In genomic region chr5:65770065-65770464, GRCm38 (mm10) we compare ENCODE assay signal across 23 mouse cellular contexts. TPM values are rescaled to one million over a fixed set of nuclear protein-coding genes. Genes with fewer than 3 reads are reported as not detected.
DNase-seq lines count a peak whose midpoint lies in the region; ATAC-seq lines count a peak whose summit lies in the region.
"Had no signal": no experiment of that assay in that cellular context is flagged by ENCODE, and none has a peak within 500 bp of the region (broad histone marks: within the 10 kb centered on the region; RNA-seq: fewer than 3 reads in every experiment).

No protein-coding gene starts in this region.

- no peak overlapping the region; the same call in 1 of the 2 replicates for H3K4me2 ChIP-seq in lung, embryonic 16.5 days (ENCODE audit: low read depth, low read length)
- H3K4me2 ChIP-seq in midbrain, embryonic 11.5 days, result no peak overlapping the region
- no peak overlapping the region for H3K4me2 ChIP-seq in midbrain, embryonic 15.5 days
- H3K4me2 ChIP-seq: embryonic facial prominence, embryonic 13.5 days; embryonic facial prominence, embryonic 15.5 days; forebrain, embryonic 12.5 days had no signal

- no peaks in the 10 kb centered on the region for H3K9me3 ChIP-seq in heart, embryonic 10.5 days
- H3K9me3 ChIP-seq in lung, embryonic 16.5 days (ENCODE audit: control insufficient read depth, low read length), result no peaks in the 10 kb centered on the region
- no peaks in the 10 kb centered on the region for H3K9me3 ChIP-seq in midbrain, embryonic 11.5 days (ENCODE audit: control insufficient read depth, low read length)
- no peaks in the 10 kb centered on the region for H3K9me3 ChIP-seq in midbrain, embryonic 15.5 days
- H3K9me3 ChIP-seq: embryonic facial prominence, embryonic 13.5 days; embryonic facial prominence, embryonic 15.5 days; forebrain, embryonic 10.5 days; forebrain, embryonic 12.5 days had no signal

- peaks cover 7% of the 10 kb centered on the region; the same call in 1 of the 2 replicates for H3K4me1 ChIP-seq in heart, embryonic 10.5 days
- no peaks in the 10 kb centered on the region for H3K4me1 ChIP-seq in lung, embryonic 16.5 days (replicated peaks; ENCODE audit: control insufficient read depth, insufficient read depth, low read length)
- peaks cover 5% of the 10 kb centered on the region for H3K4me1 ChIP-seq in midbrain, embryonic 11.5 days (ENCODE audit: control insufficient read depth, insufficient read depth, low read length)
- H3K4me1 ChIP-seq in midbrain, embryonic 15.5 days, result peaks cover 8% of the 10 kb centered on the region

- H3K9ac ChIP-seq in lung, embryonic 16.5 days (ENCODE audit: low read length), result 0 out of 2 replicates have a peak overlapping the region, but pooled peaks have one; percentile 25
- H3K9ac ChIP-seq in midbrain, embryonic 11.5 days (ENCODE audit: low read length), result no peak overlapping the region
- H3K9ac ChIP-seq in midbrain, embryonic 15.5 days, result no peak overlapping the region
- H3K9ac ChIP-seq: embryonic facial prominence, embryonic 13.5 days; embryonic facial prominence, embryonic 15.5 days; forebrain, embryonic 12.5 days had no signal

- H3K4me3 ChIP-seq in heart, embryonic 10.5 days, result no peak overlapping the region
- no peak overlapping the region for H3K4me3 ChIP-seq in lung, embryonic 16.5 days (ENCODE audit: low read length)
- no peak overlapping the region for H3K4me3 ChIP-seq in midbrain, embryonic 11.5 days (ENCODE audit: low read depth, low read length)
- H3K4me3 ChIP-seq in midbrain, embryonic 15.5 days, result no peak overlapping the region
- H3K4me3 ChIP-seq: embryonic facial prominence, embryonic 13.5 days; embryonic facial prominence, embryonic 15.5 days; erythroblast, embryonic 14.5 days; forebrain, embryonic 10.5 days; forebrain, embryonic 12.5 days had no signal

- no peak for ATAC-seq in lung, embryonic 16.5 days (ENCODE audit: low read depth)
- no peak for ATAC-seq in midbrain, embryonic 11.5 days (ENCODE audit: low FRiP score)
- no peak for ATAC-seq in midbrain, embryonic 15.5 days (replicated peaks)
- no peak for ATAC-seq in frontal cortex, adult (ENCODE audit: low TSS enrichment)
- ATAC-seq: forebrain, embryonic 14.5 days had no signal

- peaks cover 24% of the 10 kb centered on the region for H3K36me3 ChIP-seq in heart, embryonic 10.5 days
- 0 out of 2 replicates have a peak, but pooled peaks cover 3% of the 10 kb centered on the region for H3K36me3 ChIP-seq in lung, embryonic 16.5 days (ENCODE audit: control insufficient read depth, insufficient read depth, low read length)
- no peaks in the 10 kb centered on the region for H3K36me3 ChIP-seq in midbrain, embryonic 11.5 days (ENCODE audit: control insufficient read depth, insufficient read depth, low read length)
- no peaks in the 10 kb centered on the region for H3K36me3 ChIP-seq in midbrain, embryonic 15.5 days (replicated peaks)
- H3K36me3 ChIP-seq: embryonic facial prominence, embryonic 15.5 days had no signal

- peak; percentile 45 for DNase-seq in heart, embryonic 10.5 days (ENCODE audit: low spot score)
- no peak for DNase-seq in heart, adult 18-20 months
- no peak for DNase-seq in lung, postnatal 25 days (ENCODE audit: low spot score)
- peak; percentile 69 for DNase-seq in midbrain, embryonic 11.5 days (ENCODE audit: low spot score, missing footprints)
- DNase-seq: adrenal gland, adult 2 months; adrenal gland, postnatal 10 days; adrenal gland, postnatal 25 days; cerebellum, adult 11 months; cerebellum, adult 18-20 months; cerebellum, adult 8-10 months; cerebellum, adult 9-11 months; cerebellum, postnatal 14 days; cerebellum, postnatal 36 days; embryo, embryonic 11 days had no signal

- no peak overlapping the region for H3K27ac ChIP-seq in heart, embryonic 10.5 days
- peak overlapping the region; percentile 15 for H3K27ac ChIP-seq in lung, embryonic 16.5 days (ENCODE audit: low read length)
- H3K27ac ChIP-seq in midbrain, embryonic 11.5 days (ENCODE audit: low read depth, low read length), result no peak overlapping the region
- no peak overlapping the region for H3K27ac ChIP-seq in midbrain, embryonic 15.5 days
- H3K27ac ChIP-seq: embryonic facial prominence, embryonic 13.5 days; embryonic facial prominence, embryonic 15.5 days; forebrain, embryonic 10.5 days; forebrain, embryonic 12.5 days had no signal

- no peaks in the 10 kb centered on the region for H3K27me3 ChIP-seq in heart, embryonic 10.5 days (ENCODE audit: insufficient read depth, poor library complexity, severe bottlenecking)
- H3K27me3 ChIP-seq in lung, embryonic 16.5 days (ENCODE audit: control insufficient read depth, insufficient read depth, low read depth, low read length), result no peaks in the 10 kb centered on the region
- no peaks in the 10 kb centered on the region for H3K27me3 ChIP-seq in midbrain, embryonic 11.5 days (ENCODE audit: control insufficient read depth, insufficient read depth, low read length)
- no peaks in the 10 kb centered on the region for H3K27me3 ChIP-seq in midbrain, embryonic 15.5 days (replicated peaks)
- H3K27me3 ChIP-seq: embryonic facial prominence, embryonic 13.5 days; embryonic facial prominence, embryonic 15.5 days; forebrain, embryonic 12.5 days had no signal

- WGBS in heart, embryonic 10.5 days, result 96% methylated on average over 7 of the region's 7 CpGs
- 87% methylated on average over 7 of the region's 7 CpGs for WGBS in lung, embryonic 16.5 days
- WGBS in midbrain, embryonic 11.5 days, result 94% methylated on average over 7 of the region's 7 CpGs
- 94% methylated on average over 7 of the region's 7 CpGs for WGBS in midbrain, embryonic 15.5 days

RNA-seq across cellular contexts. Expression of gene N4bp2, which starts 6.7 kb away (rescaled TPM):
- polyA plus RNA-seq in heart, embryonic 10.5 days (2016; fragmentation: Nextera tagmentation; extraction: Ambion mirVana), result 31.6 and 33.1 TPM in 2 replicates
- 10 to 100 TPM in 1 of 2 experiments, 1 to 10 TPM in 1; 9.8 to 11.5 TPM for total RNA-seq in heart, adult 18-20 months (2021)
- polyA plus RNA-seq in lung, embryonic 16.5 days (2015; fragmentation: Nextera tagmentation; extraction: Ambion mirVana), result 15.7 and 16.4 TPM in 2 replicates
- 40.1 and 43.1 TPM in 2 replicates for polyA plus RNA-seq in midbrain, embryonic 11.5 days (2014; fragmentation: Nextera tagmentation; extraction: Ambion mirVana)
- polyA plus RNA-seq in midbrain, embryonic 15.5 days (2015; fragmentation: Nextera tagmentation; extraction: Ambion mirVana), result 17.8 and 20.5 TPM in 2 replicates

Comparison
In these comparisons a context has a peak if more than half of its experiments do, and no peak if none do; other contexts are left out.
1. DNase-seq: peak in heart, embryonic 10.5 days (single experiment) and midbrain, embryonic 11.5 days (single experiment); none in heart, adult 18-20 months (0 of 2) and lung, postnatal 25 days (single experiment).